Comparison of ENCODE assay signal across 18 mouse cellular contexts in the genomic region with DNA sequence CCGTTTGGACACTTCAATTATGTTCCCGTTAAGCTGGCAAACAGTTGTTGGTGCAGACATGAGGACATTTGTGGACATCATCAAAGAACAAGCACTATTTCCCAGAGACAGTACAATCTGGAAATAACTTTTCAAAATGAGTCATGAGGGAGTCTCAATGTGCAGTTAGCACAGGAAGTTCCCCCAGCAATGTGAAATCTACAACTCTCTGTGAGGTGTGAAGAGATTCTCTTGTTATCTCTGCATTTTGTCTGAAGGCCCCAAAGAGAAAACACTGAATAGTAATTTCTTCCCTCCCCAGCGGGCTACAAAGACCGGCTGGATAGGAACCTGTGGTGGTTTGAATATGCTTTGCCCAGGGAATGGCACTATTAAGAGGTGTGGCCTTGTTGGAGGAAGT.
DNase-seq lines count a peak whose midpoint lies in the region; ATAC-seq lines count a peak whose summit lies in the region.
"Had no signal": no experiment of that assay in that cellular context is flagged by ENCODE, and none has a peak within 500 bp of the region (broad histone marks: within the 10 kb centered on the region; RNA-seq: fewer than 3 reads in every experiment).

No protein-coding gene starts in this region.

- ATAC-seq in frontal cortex, adult (ENCODE audit: low TSS enrichment) = peak; percentile 75
- ATAC-seq in activated CD4-positive, CD25-positive, alpha-beta regulatory T cell, adult 4 months = peak; percentile 47
- ATAC-seq in megakaryocyte, adult 5-6 weeks (ENCODE audit: poor library complexity, severe bottlenecking) = peak; percentile 14; the same call in 1 of the 2 replicates
- ATAC-seq in heart, embryonic 11.5 days (replicated peaks; ENCODE audit: insufficient number of reproducible peaks, low FRiP score, low TSS enrichment) = no peak
- ATAC-seq: forebrain, postnatal 0 days had no signal

- no peak overlapping the region for H3K27ac ChIP-seq in heart, embryonic 11.5 days (ENCODE audit: low read depth, low read length)
- H3K27ac ChIP-seq: embryonic facial prominence, embryonic 13.5 days; forebrain, embryonic 12.5 days; heart, adult 2 months; hindbrain, embryonic 10.5 days; hindbrain, embryonic 14.5 days had no signal

- peaks cover 16% of the 10 kb centered on the region for H3K4me1 ChIP-seq in heart, embryonic 11.5 days (ENCODE audit: control insufficient read depth, insufficient read depth, low read length)
- H3K4me1 ChIP-seq: forebrain, embryonic 12.5 days had no signal

- no peak overlapping the region for H3K9ac ChIP-seq in heart, embryonic 11.5 days (ENCODE audit: low read depth, low read length)
- H3K9ac ChIP-seq: embryonic facial prominence, embryonic 13.5 days; forebrain, embryonic 12.5 days; forebrain, postnatal 0 days; heart, embryonic 12.5 days; hindbrain, embryonic 14.5 days had no signal

- H3K27me3 ChIP-seq in heart, embryonic 11.5 days (ENCODE audit: control insufficient read depth, insufficient read depth, low read length) = no peaks in the 10 kb centered on the region
- H3K27me3 ChIP-seq: embryonic facial prominence, embryonic 13.5 days; forebrain, embryonic 12.5 days; heart, embryonic 12.5 days had no signal

- no peak for DNase-seq in frontal cortex, postnatal 25 days (ENCODE audit: low spot score in 2 of 2)
- DNase-seq in 416B (ENCODE audit: low read depth) = peak; percentile 57
- no peak for DNase-seq in heart, adult 18-20 months
- DNase-seq: adrenal gland, postnatal 10 days; cerebellum, adult 18-20 months; cerebellum, adult 9-11 months; cerebellum, postnatal 36 days; forebrain, postnatal 0 days; heart, adult 2 months had no signal

- no peak overlapping the region for H3K4me2 ChIP-seq in heart, embryonic 11.5 days
- H3K4me2 ChIP-seq: embryonic facial prominence, embryonic 13.5 days; forebrain, embryonic 12.5 days; heart, embryonic 12.5 days; hindbrain, embryonic 14.5 days had no signal

- no peak overlapping the region for H3K4me3 ChIP-seq in heart, embryonic 11.5 days (ENCODE audit: low read depth, low read length)
- H3K4me3 ChIP-seq: embryonic facial prominence, embryonic 13.5 days; forebrain, embryonic 12.5 days; heart, adult 2 months; heart, embryonic 12.5 days; hindbrain, embryonic 10.5 days had no signal

- WGBS in heart, embryonic 11.5 days (ENCODE audit: insufficient replicate concordance) = 70% methylated on average over 4 of the region's 4 CpGs

- H3K36me3 ChIP-seq in heart, embryonic 11.5 days (ENCODE audit: control insufficient read depth, insufficient read depth, low read length) = no peaks in the 10 kb centered on the region
- H3K36me3 ChIP-seq: embryonic facial prominence, embryonic 13.5 days; forebrain, embryonic 12.5 days; heart, embryonic 12.5 days; hindbrain, embryonic 10.5 days had no signal

- no peaks in the 10 kb centered on the region for H3K9me3 ChIP-seq in heart, embryonic 11.5 days (replicated peaks; ENCODE audit: control insufficient read depth, low read length)
- H3K9me3 ChIP-seq: embryonic facial prominence, embryonic 13.5 days; forebrain, embryonic 12.5 days; heart, embryonic 12.5 days; hindbrain, embryonic 10.5 days had no signal
